Mouse (Mus musculus): ENCODE results near the gene Mfsd7a.

GRCm38 (mm10) chr5:108405460-108405859 lies 43.2 kb downstream of the Mfsd7a start:
- TF ChIP-seq POLR2A (IDR thresholded peaks at IDR 0.05; ENCODE audit: low read depth, low read length) (no peak), CTCF (IDR thresholded peaks at IDR 0.05; ENCODE audit: extremely low read depth, insufficient read depth, insufficient read length, insufficient replicate concordance) (no peak)
